Mouse (Mus musculus) limb, embryonic 13.5 days (tissue): ENCODE results near the gene Rbm14. TPM values are rescaled to one million over a fixed set of nuclear protein-coding genes. Genes with fewer than 3 reads are reported as not detected.
A peak's percentile ranks its signal among the peaks of the same experiment; 100 is the strongest.

Source experiments
- ATAC-seq: fragments of 200-750 bp; cut with Nextera tagmentation; 2 replicates; pipeline ENCODE4 v1.8.0; 2017; ENCODE audit warnings: low read depth, moderate number of reproducible peaks, moderate TSS enrichment; ENCODE audit not compliant: low FRiP score
- H3K27ac ChIP-seq: fragments of 300-500 bp; sonication (generic); 2 replicates; pipeline ENCODE4 v1.5.1; 2015; ENCODE audit warnings: inconsistent platforms, mild to moderate bottlenecking, moderate library complexity
- H3K27me3 ChIP-seq: fragments of 300-500 bp; sonication (generic); 2 replicates; pipeline ENCODE4 v1.6.1; 2015; ENCODE audit warnings: mild to moderate bottlenecking, inconsistent platforms
- H3K36me3 ChIP-seq: fragments of 300-500 bp; sonication (generic); 2 replicates; pipeline ENCODE4 v1.6.1; 2015; ENCODE audit warnings: inconsistent platforms, mild to moderate bottlenecking, moderate library complexity
- H3K4me1 ChIP-seq: fragments of 300-500 bp; sonication (generic); 2 replicates; pipeline ENCODE4 v1.6.1; 2015; ENCODE audit warnings: inconsistent platforms
- H3K4me2 ChIP-seq: fragments of 300-500 bp; sonication (generic); replicated peaks from 2 replicates; pipeline ENCODE4 v1.6.1; 2015; ENCODE audit warnings: inconsistent platforms, mild to moderate bottlenecking, moderate library complexity
- H3K4me3 ChIP-seq: fragments of 300-500 bp; sonication (generic); 2 replicates; pipeline ENCODE4 v1.5.1; 2015; ENCODE audit warnings: moderate library complexity, mild to moderate bottlenecking, inconsistent platforms
- H3K9ac ChIP-seq: fragments of 300-500 bp; sonication (generic); 2 replicates; pipeline ENCODE4 v1.6.1; 2015; ENCODE audit warnings: mild to moderate bottlenecking, inconsistent platforms
- H3K9me3 ChIP-seq: fragments of 300-500 bp; sonication (generic); 2 replicates; pipeline ENCODE4 v1.6.1; 2016; ENCODE audit warnings: inconsistent platforms
- WGBS: fragments of 180-500 bp; shearing (Covaris S2); methylation state at CpG from one replicate; pipeline ENCODE4 v1.1.7; 2015; 5-methylcytosine and 5-hydroxymethylcytosine counted together
- polyA plus RNA-seq: library from polyadenylated mRNA; unstranded; fragments of >200 nt; fragmentation: Nextera tagmentation; extraction: Ambion mirVana; gene quantifications from 2 replicates; pipeline ENCODE4 v1.2.1, GENCODE M21; 2015

Rbm14 gene
- polyA plus RNA-seq: 83.5 and 89.7 TPM in 2 replicates

- Histone ChIP-seq H3K27me3 (no peaks in the 10 kb centered on the region), H3K36me3 (peaks cover 4% of the 10 kb centered on the region), H3K4me3 (peak within 1 kb of the TSS; percentile 89), H3K4me2 (peak within 1 kb of the TSS; percentile 85), H3K9me3 (0 out of 2 replicates have a peak, but pooled peaks cover 5% of the 10 kb centered on the region), H3K9ac (peak within 1 kb of the TSS; percentile 84), H3K4me1 (peaks cover 21% of the 10 kb centered on the region), H3K27ac (peak within 1 kb of the TSS; percentile 93)
- ATAC-seq: peak; percentile 98
- whole genome bisulfite sequencing: under 1% methylated on average over 83 of the region's 83 CpGs
These were observed at the start of gene Rbm14, which contains the start of gene Gm21992 for GRCm38 (mm10) chr19:4811063-4811908. Gene Rbm14, minus strand, starts transcription at chr19:4811634. Gene Gm21992, minus strand, starts transcription at chr19:4811612.

GRCm38 (mm10) chr19:4859081-4859480 lies 47.6 kb upstream of the Rbm14 start:
- Histone ChIP-seq H3K9me3 (no peaks in the 10 kb centered on the region), H3K4me2 (no peak overlapping the region), H3K4me1 (peaks cover 7% of the 10 kb centered on the region; the same call in 1 of the 2 replicates), H3K9ac (no peak overlapping the region), H3K27ac (no peak overlapping the region), H3K27me3 (0 out of 2 replicates have a peak, but pooled peaks cover 4% of the 10 kb centered on the region), H3K36me3 (peaks cover 7% of the 10 kb centered on the region), H3K4me3 (no peak overlapping the region)
- no peak for ATAC-seq
- WGBS: 76% methylated on average over 6 of the region's 6 CpGs

- H3K4me3 ChIP-seq: peak overlapping the region; percentile 63
- H3K4me1 ChIP-seq: peaks cover 7% of the 10 kb centered on the region; the same call in 1 of the 2 replicates
- WGBS: 81% methylated on average over 4 of the region's 4 CpGs
- peaks cover 7% of the 10 kb centered on the region for H3K36me3 ChIP-seq
- no peak overlapping the region for H3K9ac ChIP-seq
- H3K27ac ChIP-seq: no peak overlapping the region
- no peak for ATAC-seq
- H3K9me3 ChIP-seq: no peaks in the 10 kb centered on the region
- H3K27me3 ChIP-seq: no peaks in the 10 kb centered on the region
- H3K4me2 ChIP-seq: peak overlapping the region; percentile 98
These were observed 44.5 kb upstream of the Rbm14 start for GRCm38 (mm10) chr19:4855951-4856350.

- H3K4me3 ChIP-seq: peak overlapping the region; percentile 63
- H3K4me2 ChIP-seq: peak overlapping the region; percentile 98
- H3K27ac ChIP-seq: no peak overlapping the region
- H3K27me3 ChIP-seq: no peaks in the 10 kb centered on the region
- peak overlapping the region; percentile 77 for H3K9ac ChIP-seq
- H3K9me3 ChIP-seq: no peaks in the 10 kb centered on the region
- H3K36me3 ChIP-seq: peaks cover 6% of the 10 kb centered on the region
- H3K4me1 ChIP-seq: peaks cover 7% of the 10 kb centered on the region; the same call in 1 of the 2 replicates
- ATAC-seq: peak; percentile 32; the same call in 1 of the 2 replicates
- WGBS: 3% methylated on average over 14 of the region's 14 CpGs
These were observed 44.0 kb upstream of the Rbm14 start for GRCm38 (mm10) chr19:4855470-4855820.

- WGBS: 4% methylated on average over 45 of the region's 45 CpGs
- Histone ChIP-seq H3K4me2 (peak within 1 kb of the TSS; percentile 98), H3K27me3 (no peaks in the 10 kb centered on the region), H3K27ac (no peak within 1 kb of the TSS), H3K9ac (peak within 1 kb of the TSS; percentile 77), H3K4me1 (peaks cover 7% of the 10 kb centered on the region; the same call in 1 of the 2 replicates), H3K4me3 (peak within 1 kb of the TSS; percentile 63), H3K36me3 (no peaks in the 10 kb centered on the region; the same call in 1 of the 2 replicates), H3K9me3 (no peaks in the 10 kb centered on the region)
- peak; percentile 84 for ATAC-seq
These were observed 43.4 kb upstream of the Rbm14 start, which contains the start of gene Ctsf for GRCm38 (mm10) chr19:4854552-4855469. Gene Ctsf, plus strand, starts transcription at chr19:4855130.

GRCm38 (mm10) chr19:4850281-4850680 lies 38.8 kb upstream of the Rbm14 start:
- WGBS: 50% methylated on average over 5 of the region's 5 CpGs
- Histone ChIP-seq H3K9ac (no peak overlapping the region), H3K9me3 (no peaks in the 10 kb centered on the region), H3K4me2 (no peak overlapping the region), H3K27ac (no peak overlapping the region), H3K36me3 (no peaks in the 10 kb centered on the region), H3K4me1 (peaks cover under 1% of the 10 kb centered on the region; the same call in 1 of the 2 replicates), H3K4me3 (no peak overlapping the region), H3K27me3 (peaks cover 3% of the 10 kb centered on the region; the same call in 1 of the 2 replicates)
- no peak for ATAC-seq

- H3K4me2 ChIP-seq: no peak overlapping the region
- H3K9me3 ChIP-seq: no peaks in the 10 kb centered on the region
- no peak overlapping the region for H3K9ac ChIP-seq
- no peak overlapping the region for H3K27ac ChIP-seq
- H3K4me3 ChIP-seq: no peak overlapping the region
- WGBS: 49% methylated on average over 4 of the region's 4 CpGs
- ATAC-seq: no peak
- H3K27me3 ChIP-seq: peaks cover 3% of the 10 kb centered on the region; the same call in 1 of the 2 replicates
- H3K36me3 ChIP-seq: no peaks in the 10 kb centered on the region
- H3K4me1 ChIP-seq: no peaks in the 10 kb centered on the region
These were observed 38.4 kb upstream of the Rbm14 start for GRCm38 (mm10) chr19:4849800-4850199.

- no peak overlapping the region for H3K27ac ChIP-seq
- H3K27me3 ChIP-seq: peaks cover 7% of the 10 kb centered on the region
- H3K4me1 ChIP-seq: no peaks in the 10 kb centered on the region
- ATAC-seq: no peak
- H3K9ac ChIP-seq: no peak overlapping the region
- no peaks in the 10 kb centered on the region for H3K9me3 ChIP-seq
- 35% methylated on average over 7 of the region's 7 CpGs for WGBS
- no peak overlapping the region for H3K4me2 ChIP-seq
- no peak overlapping the region for H3K4me3 ChIP-seq
- no peaks in the 10 kb centered on the region for H3K36me3 ChIP-seq
These were observed 36.1 kb upstream of the Rbm14 start for GRCm38 (mm10) chr19:4847490-4847889.

- H3K4me1 ChIP-seq: no peaks in the 10 kb centered on the region
- H3K27me3 ChIP-seq: peaks cover 24% of the 10 kb centered on the region
- H3K4me3 ChIP-seq: no peak overlapping the region
- ATAC-seq: no peak
- 66% methylated on average over 2 of the region's 2 CpGs for WGBS
- no peaks in the 10 kb centered on the region for H3K9me3 ChIP-seq
- H3K4me2 ChIP-seq: no peak overlapping the region
- no peaks in the 10 kb centered on the region for H3K36me3 ChIP-seq
- no peak overlapping the region for H3K27ac ChIP-seq
- no peak overlapping the region for H3K9ac ChIP-seq
These were observed 34.4 kb upstream of the Rbm14 start for GRCm38 (mm10) chr19:4845846-4846245.

- 69% methylated on average over 2 of the region's 2 CpGs for WGBS
- ATAC-seq: no peak
- peaks cover 38% of the 10 kb centered on the region for H3K27me3 ChIP-seq
These were observed 31.2 kb upstream of the Rbm14 start for GRCm38 (mm10) chr19:4842611-4843010.

GRCm38 (mm10) chr19:4840848-4841247 lies 29.4 kb upstream of the Rbm14 start:
- Histone ChIP-seq H3K27ac (no peak overlapping the region), H3K27me3 (peaks cover 35% of the 10 kb centered on the region), H3K4me1 (peaks cover 19% of the 10 kb centered on the region), H3K4me3 (no peak overlapping the region), H3K9ac (no peak overlapping the region), H3K36me3 (no peaks in the 10 kb centered on the region; the same call in 1 of the 2 replicates), H3K9me3 (no peaks in the 10 kb centered on the region), H3K4me2 (no peak overlapping the region)
- 82% methylated on average over 9 of the region's 9 CpGs for WGBS
- no peak for ATAC-seq

More at GRCm38 (mm10) chr19:4842611-4843010, 31.2 kb upstream of the Rbm14 start:
- Histone ChIP-seq H3K9ac (no peak overlapping the region), H3K4me1 (peaks cover 18% of the 10 kb centered on the region), H3K4me3 (no peak overlapping the region), H3K9me3 (no peaks in the 10 kb centered on the region), H3K4me2 (no peak overlapping the region), H3K36me3 (no peaks in the 10 kb centered on the region; the same call in 1 of the 2 replicates), H3K27ac (no peak overlapping the region)
